Mouse (Mus musculus) lung, adult 2 months (tissue): Measurements from ENCODE around the gene Add1. TPM values are rescaled to one million over a fixed set of nuclear protein-coding genes. Genes with fewer than 3 reads are reported as not detected.
A peak's percentile ranks its signal among the peaks of the same experiment; 100 is the strongest.

ENCODE experiments used
- DNase-seq: peaks from one replicate; pipeline ENCODE4 v3.0.0; 2022
- H3K4me1 ChIP-seq: fragments of 200-500 bp; 2 replicates; pipeline ENCODE4 v1.6.1; 2011; ENCODE audit warnings: low read length; ENCODE audit not compliant: control insufficient read depth, insufficient read depth
- H3K4me3 ChIP-seq: fragments of 200-500 bp; replicated peaks from 2 replicates; pipeline ENCODE3; 2011; ENCODE audit warnings: low read depth, mild to moderate bottlenecking, control low read depth, low read length; ENCODE audit errors: extremely low read depth
- CTCF ChIP-seq: fragments of 200-500 bp; IDR thresholded peaks from 2 replicates; pipeline ENCODE4 v1.5.1; 2011; ENCODE audit warnings: mild to moderate bottlenecking, low read length, control low read depth; ENCODE audit not compliant: insufficient read depth
- POLR2A ChIP-seq: fragments of 200-500 bp; IDR thresholded peaks from 2 replicates; pipeline ENCODE4 v1.6.1; 2011; ENCODE audit warnings: low read depth, mild to moderate bottlenecking, control low read depth, low read length, borderline replicate concordance; ENCODE audit errors: extremely low read depth
- WGBS: fragments of 180-500 bp; shearing (Covaris S2); methylation state at CpG from one replicate; pipeline ENCODE4 v1.1.7; 2018; 5-methylcytosine and 5-hydroxymethylcytosine counted together
- polyA plus RNA-seq: library from polyadenylated mRNA; depleted of rRNA; stranded (reverse); fragments of >200 nt; gene quantifications from 2 replicates; pipeline ENCODE4 v1.2.3, GENCODE M21; 2012; rRNA removed

The Add1 gene
- polyA plus RNA-seq, 1 experiment, result 231 TPM

- peak; percentile 97 for DNase-seq
- Histone ChIP-seq H3K4me3 (peak within 1 kb of the TSS; percentile 73), H3K4me1 (peaks cover 4% of the 10 kb centered on the region; the same call in 1 of the 2 replicates)
- TF ChIP-seq CTCF, result peak; percentile 51; the same call in 1 of the 2 replicates
- peak; percentile 91; the same call in 1 of the 2 replicates for TF ChIP-seq POLR2A
- under 1% methylated on average over 60 of the region's 60 CpGs for WGBS
These were observed 86.5 kb downstream of the Add1 start, which contains the start of the genes Nop14 and Grk4 for GRCm38 (mm10) chr5:34659686-34660590. Gene Nop14 (minus strand): TSS chr5:34660148. Gene Grk4 (plus strand): TSS chr5:34660379.

GRCm38 (mm10) chr5:34660591-34661130 is 87.2 kb downstream of the Add1 start:
- TF ChIP-seq CTCF (no peak), POLR2A (no peak)
- DNase-seq, result no peak
- Histone ChIP-seq H3K4me3 (peak overlapping the region; percentile 73), H3K4me1 (peaks cover 4% of the 10 kb centered on the region; the same call in 1 of the 2 replicates)
- under 1% methylated on average over 57 of the region's 57 CpGs for WGBS

GRCm38 (mm10) chr5:34661909-34662308 is 88.4 kb downstream of the Add1 start:
- no peak for DNase-seq
- TF ChIP-seq POLR2A (no peak), CTCF (no peak)
- Histone ChIP-seq H3K4me3 (no peak overlapping the region), H3K4me1 (peaks cover 4% of the 10 kb centered on the region; the same call in 1 of the 2 replicates)
- 85% methylated on average over 4 of the region's 4 CpGs for WGBS

- DNase-seq, result no peak
- WGBS, result 92% methylated on average over 2 of the region's 2 CpGs
- TF ChIP-seq CTCF (no peak), POLR2A (no peak)
- peaks cover 4% of the 10 kb centered on the region; the same call in 1 of the 2 replicates for H3K4me1 ChIP-seq
- H3K4me3 ChIP-seq, result no peak overlapping the region
These were observed 89.8 kb downstream of the Add1 start for GRCm38 (mm10) chr5:34663231-34663630.

- no peak for TF ChIP-seq CTCF
- no peak for TF ChIP-seq POLR2A
- Histone ChIP-seq H3K4me3 (no peak overlapping the region), H3K4me1 (no peaks in the 10 kb centered on the region)
- no peak for DNase-seq
- WGBS, result 87% methylated on average over 2 of the region's 2 CpGs
These were observed 96.0 kb downstream of the Add1 start for GRCm38 (mm10) chr5:34669493-34669892.

- TF ChIP-seq CTCF (no peak), POLR2A (no peak)
- no peaks in the 10 kb centered on the region for H3K4me1 ChIP-seq
- no peak for DNase-seq
- WGBS, result 90% methylated on average over 4 of the region's 4 CpGs
- no peak overlapping the region for H3K4me3 ChIP-seq
These were observed 96.8 kb downstream of the Add1 start for GRCm38 (mm10) chr5:34670280-34670679.

Other genes with a start within 250 kb of the Add1 start
- gene Rnf4, start 237.4 kb upstream of the Add1 start, polyA plus RNA-seq, result 39.7 and 57.4 TPM in 2 replicates
- gene Fam193a, start 203.7 kb upstream of the Add1 start, polyA plus RNA-seq, result 38.6 and 45.8 TPM in 2 replicates
- gene Tnip2, start 59.7 kb upstream of the Add1 start, polyA plus RNA-seq, result 30.1 and 33.6 TPM in 2 replicates
- 14.1 and 17.3 TPM in 2 replicates for gene Sh3bp2, start 47.8 kb upstream of the Add1 start, polyA plus RNA-seq
- gene Mfsd10, start 63.5 kb downstream of the Add1 start, polyA plus RNA-seq, result 127 and 148 TPM in 2 replicates
- gene Nop14, start 86.5 kb downstream of the Add1 start, polyA plus RNA-seq, result 9.5 and 13.5 TPM in 2 replicates
- gene Grk4, start 86.7 kb downstream of the Add1 start, polyA plus RNA-seq, result 1.6 and 2.2 TPM in 2 replicates
- 10.4 and 13.4 TPM in 2 replicates for gene Htt, start 188.1 kb downstream of the Add1 start, polyA plus RNA-seq